Mouse (Mus musculus) kidney, adult 2 months (tissue): ENCODE data around the gene Dact2. TPM values are rescaled to one million over a fixed set of nuclear protein-coding genes. Genes with fewer than 3 reads are reported as not detected.

Experiments used
- DNase-seq: peaks from one replicate; pipeline ENCODE4 v3.0.0; 2021
- H3K27ac ChIP-seq: fragments of 200-500 bp; 2 replicates; pipeline ENCODE4 v1.5.1; 2012; ENCODE audit warnings: low read depth, low read length, control low read depth, inconsistent platforms; ENCODE audit not compliant: insufficient read depth
- H3K27me3 ChIP-seq: fragments of 200-500 bp; replicated peaks from 2 replicates; pipeline ENCODE4 v1.6.1; 2012; ENCODE audit warnings: mild to moderate bottlenecking, moderate library complexity, low read length, inconsistent platforms; ENCODE audit not compliant: control insufficient read depth, insufficient read depth
- H3K36me3 ChIP-seq: fragments of 200-500 bp; 2 replicates; pipeline ENCODE4 v1.6.1; 2012; ENCODE audit warnings: mild to moderate bottlenecking, moderate library complexity, low read length, inconsistent platforms; ENCODE audit not compliant: control insufficient read depth, insufficient read depth
- H3K4me1 ChIP-seq: fragments of 200-500 bp; 2 replicates; pipeline ENCODE4 v1.6.1; 2011; ENCODE audit warnings: low read length; ENCODE audit not compliant: control insufficient read depth, insufficient read depth
- H3K4me3 ChIP-seq: fragments of 200-500 bp; 2 replicates; pipeline ENCODE4 v1.5.1; 2011; ENCODE audit warnings: mild to moderate bottlenecking, low read depth, low read length, control low read depth; ENCODE audit not compliant: insufficient read depth
- CTCF ChIP-seq: fragments of 200-500 bp; conservative IDR thresholded peaks from 2 replicates; pipeline ENCODE4 v1.5.1; 2011; ENCODE audit warnings: low read depth, mild to moderate bottlenecking, control low read depth, low read length, moderate library complexity, mixed read lengths; ENCODE audit not compliant: insufficient read depth, insufficient read length
- POLR2A ChIP-seq: fragments of 200-500 bp; IDR thresholded peaks from one replicate; pipeline ENCODE4 v1.6.1; 2011; ENCODE audit warnings: low read depth, low read length, control low read depth
- WGBS: fragments of 180-500 bp; shearing (Covaris S2); methylation state at CpG from one replicate; pipeline ENCODE4 v1.1.7; 2018; 5-methylcytosine and 5-hydroxymethylcytosine counted together
- polyA plus RNA-seq: library from polyadenylated mRNA; depleted of rRNA; stranded (reverse); fragments of >200 nt; gene quantifications from 2 replicates; pipeline ENCODE4 v1.2.3, GENCODE M21; 2012

The Dact2 gene
- polyA plus RNA-seq, 1 experiment, result 24.2 TPM

DNA sequence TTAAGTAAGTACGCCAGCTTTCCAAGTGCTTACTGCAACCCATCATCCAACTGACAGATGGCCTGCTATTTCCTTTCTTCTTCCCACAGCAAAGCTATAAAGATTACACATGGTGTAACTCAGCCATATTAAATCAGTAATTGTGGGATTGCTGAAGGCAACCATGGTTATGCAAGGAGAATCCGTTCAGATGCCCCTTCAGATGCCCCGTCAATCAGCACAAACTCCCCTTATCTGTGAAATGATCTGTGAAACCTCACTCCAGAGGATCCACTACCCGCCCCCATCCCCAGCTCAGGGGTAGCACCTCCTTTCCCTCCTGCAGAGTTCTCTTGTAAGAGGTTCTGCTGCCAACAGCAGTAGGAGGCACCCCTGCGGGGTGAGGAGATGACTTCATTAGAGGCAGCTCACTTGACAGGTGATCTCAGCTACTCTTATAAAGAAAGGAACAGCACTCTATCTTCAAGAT lies 3.0 kb upstream of the Dact2 start:
- TF ChIP-seq CTCF (no peak), POLR2A (no peak)

DNA sequence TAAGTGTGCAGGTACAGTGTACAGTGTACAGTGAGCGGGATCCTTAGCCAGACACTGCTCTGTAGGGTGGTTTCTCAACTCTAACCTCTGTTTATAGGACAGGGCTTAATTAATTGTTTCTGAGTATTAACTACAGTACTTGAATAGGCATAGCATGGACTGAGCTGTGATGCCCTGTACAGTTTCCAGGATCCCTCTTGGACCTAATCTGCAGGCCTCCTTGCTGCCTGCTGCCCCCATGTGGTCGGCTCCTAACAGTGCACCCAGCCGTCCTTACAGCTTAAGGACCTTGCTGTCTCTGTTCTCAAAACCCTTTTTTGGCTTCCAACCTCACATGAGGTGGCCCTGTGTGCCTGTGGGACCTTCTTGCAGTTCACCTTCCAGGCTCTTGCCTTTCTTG lies 2.0 kb upstream of the Dact2 start:
- H3K27me3 ChIP-seq, result no peaks in the 10 kb centered on the region
- peaks cover 2% of the 10 kb centered on the region; the same call in 1 of the 2 replicates for H3K4me1 ChIP-seq
- DNase-seq, result peak; percentile 77
- no peaks in the 10 kb centered on the region for H3K36me3 ChIP-seq
- H3K4me3 ChIP-seq, result no peak overlapping the region
- no peak overlapping the region for H3K27ac ChIP-seq
- TF ChIP-seq POLR2A, result no peak
- peak; percentile 98 for TF ChIP-seq CTCF
- WGBS, result 32% methylated on average over 3 of the region's 3 CpGs

More for the DNA sequence above, 3.0 kb upstream of the Dact2 start:
- Histone ChIP-seq H3K27ac (no peak overlapping the region), H3K4me1 (no peaks in the 10 kb centered on the region), H3K27me3 (no peaks in the 10 kb centered on the region), H3K36me3 (no peaks in the 10 kb centered on the region), H3K4me3 (no peak overlapping the region)
- WGBS, result 46% methylated on average over 5 of the region's 5 CpGs
- DNase-seq, result no peak

DNA sequence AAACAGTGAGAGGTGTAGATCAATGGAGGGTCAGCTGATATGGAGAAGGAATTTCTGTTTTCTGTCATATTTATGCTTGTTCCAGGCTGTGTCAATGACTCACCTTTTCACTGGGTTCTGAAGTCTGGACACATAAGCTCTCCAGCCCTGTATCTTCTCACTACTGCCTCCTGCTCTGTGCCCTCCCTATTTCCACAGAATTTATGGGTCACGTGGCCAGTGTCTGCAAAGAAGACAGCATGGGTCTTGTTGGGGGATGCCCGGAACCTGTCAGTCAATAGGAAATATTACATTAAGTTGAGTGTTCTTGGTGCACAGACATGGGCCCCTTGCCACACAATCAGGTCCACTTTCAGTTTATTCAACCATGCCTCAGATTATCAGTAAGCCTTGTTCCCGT lies 1.1 kb upstream of the Dact2 start:
- no peaks in the 10 kb centered on the region for H3K27me3 ChIP-seq
- no peaks in the 10 kb centered on the region for H3K36me3 ChIP-seq
- 76% methylated on average over 3 of the region's 3 CpGs for WGBS
- DNase-seq, result no peak
- H3K4me1 ChIP-seq, result peaks cover 6% of the 10 kb centered on the region
- no peak overlapping the region for H3K4me3 ChIP-seq
- no peak overlapping the region for H3K27ac ChIP-seq
- TF ChIP-seq POLR2A (no peak), CTCF (no peak)

DNA sequence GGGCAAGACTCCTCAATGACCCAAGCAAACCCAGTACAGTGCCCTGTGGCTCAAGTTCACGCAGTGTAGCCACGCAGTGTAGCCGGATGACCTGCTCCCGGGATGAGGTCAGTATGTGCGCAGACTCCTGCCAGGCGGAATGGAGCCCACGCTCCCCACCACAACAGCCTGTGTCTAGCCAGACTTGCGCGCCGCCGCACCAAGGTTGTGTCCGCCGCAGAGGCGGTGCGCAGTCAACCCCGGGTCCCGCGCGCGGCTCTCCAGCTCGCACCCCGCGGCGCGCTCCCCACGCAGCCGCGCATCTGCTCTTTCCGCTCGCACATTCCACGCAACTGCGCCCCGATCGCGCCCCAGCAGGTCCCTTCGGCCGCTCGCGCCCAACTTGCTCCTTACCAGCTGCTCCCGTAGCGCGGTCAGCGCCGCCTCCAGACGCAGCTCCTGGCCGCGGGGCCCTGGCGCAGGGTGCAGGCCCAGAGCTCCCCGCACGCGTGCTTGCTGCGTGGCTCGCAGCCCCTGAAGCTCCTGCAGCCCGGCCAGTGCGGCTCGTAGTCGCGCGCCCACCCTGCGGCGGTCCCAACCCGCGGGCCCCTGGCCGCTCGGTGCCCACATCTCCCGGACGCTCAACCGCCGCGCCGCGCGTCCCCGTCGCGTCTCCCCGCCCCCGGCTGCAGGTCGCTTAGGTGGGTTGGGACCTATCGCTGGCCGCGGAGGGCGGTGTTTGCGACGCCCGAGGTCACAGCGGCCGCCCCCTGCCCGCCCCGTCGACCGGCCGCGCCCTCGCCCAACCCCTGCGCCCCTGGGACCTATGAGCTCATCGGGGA lies 773 bp downstream of the Dact2 start:
- Histone ChIP-seq H3K4me3 (peak overlapping the region; percentile 80), H3K36me3 (no peaks in the 10 kb centered on the region), H3K27me3 (no peaks in the 10 kb centered on the region), H3K4me1 (peaks cover 9% of the 10 kb centered on the region), H3K27ac (peak overlapping the region; percentile 49)
- peak; percentile 83 for DNase-seq
- TF ChIP-seq POLR2A (no peak), CTCF (no peak)
- WGBS, result 2% methylated on average over 97 of the region's 97 CpGs

DNA sequence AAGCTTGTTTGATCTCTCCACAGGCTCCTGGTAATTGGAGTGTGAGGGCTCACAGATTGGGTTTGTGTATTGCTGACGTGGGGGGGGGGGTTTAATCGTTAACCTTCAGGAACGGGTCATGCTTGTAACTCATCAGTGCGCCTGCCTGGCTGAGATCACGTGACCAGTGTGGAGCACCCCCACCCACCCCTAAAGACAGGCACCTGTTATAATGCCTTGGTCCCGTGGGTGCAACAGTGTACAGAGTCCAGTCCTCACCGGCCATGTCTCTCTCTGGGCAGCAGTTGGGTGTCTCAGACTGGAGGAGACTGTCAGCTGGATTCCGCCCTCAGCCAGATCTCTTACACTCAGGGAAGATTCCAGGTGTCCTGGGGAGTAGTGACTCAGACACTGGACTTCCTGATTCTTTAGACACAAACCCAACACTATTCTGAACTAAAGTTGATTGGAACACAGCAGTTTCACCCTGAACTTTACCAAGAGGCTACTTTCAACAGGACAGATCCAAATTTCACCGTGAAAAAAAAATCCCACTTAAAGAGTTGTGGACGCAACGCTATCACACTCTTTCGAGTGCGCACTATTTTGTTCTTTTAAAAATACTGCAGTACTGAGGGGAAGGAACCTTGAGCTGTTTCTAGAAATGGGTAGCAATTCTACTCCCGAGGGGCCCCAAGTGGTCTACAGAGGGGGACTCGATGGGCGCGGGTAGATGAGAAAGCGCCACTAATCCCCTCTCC lies 1.6 kb downstream of the Dact2 start:
- H3K27me3 ChIP-seq, result no peaks in the 10 kb centered on the region
- H3K27ac ChIP-seq, result peak overlapping the region; percentile 49
- peak; percentile 93 for DNase-seq
- no peaks in the 10 kb centered on the region for H3K36me3 ChIP-seq
- TF ChIP-seq POLR2A, result peak; percentile 84
- no peak for TF ChIP-seq CTCF
- WGBS, result 6% methylated on average over 18 of the region's 18 CpGs
- H3K4me1 ChIP-seq, result peaks cover 9% of the 10 kb centered on the region
- peak overlapping the region; percentile 80 for H3K4me3 ChIP-seq

DNA sequence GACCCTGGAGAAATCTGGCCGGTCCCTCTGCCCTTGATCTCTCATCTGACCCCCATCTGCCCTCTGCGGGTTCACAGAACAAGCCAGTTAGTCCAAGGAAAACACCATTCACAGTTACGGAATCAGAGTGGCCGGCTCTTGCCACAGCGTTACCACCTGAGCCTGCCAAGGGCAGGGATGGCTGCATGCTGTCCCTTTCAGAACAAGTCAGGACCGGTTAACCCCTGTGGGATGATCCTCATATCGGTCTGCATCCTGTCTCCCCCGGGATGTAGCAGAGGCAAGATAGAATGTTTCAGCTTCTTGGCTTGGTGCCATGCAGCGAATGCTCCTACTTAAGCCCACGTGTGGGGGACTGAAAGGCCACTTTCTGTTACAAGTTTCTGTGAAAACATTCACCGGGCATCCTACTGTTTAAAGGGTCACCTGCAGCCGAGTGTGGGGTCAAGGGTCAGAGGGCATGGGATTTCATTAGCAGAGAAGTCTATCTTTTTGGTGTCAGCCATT lies 2.8 kb downstream of the Dact2 start:
- TF ChIP-seq CTCF (no peak), POLR2A (no peak)
- Histone ChIP-seq H3K27me3 (no peaks in the 10 kb centered on the region), H3K27ac (peak overlapping the region; percentile 19; the same call in 1 of the 2 replicates), H3K4me3 (no peak overlapping the region), H3K36me3 (no peaks in the 10 kb centered on the region), H3K4me1 (peaks cover 9% of the 10 kb centered on the region)
- DNase-seq, result peak; percentile 61
- WGBS, result 10% methylated on average over 12 of the region's 12 CpGs

DNA sequence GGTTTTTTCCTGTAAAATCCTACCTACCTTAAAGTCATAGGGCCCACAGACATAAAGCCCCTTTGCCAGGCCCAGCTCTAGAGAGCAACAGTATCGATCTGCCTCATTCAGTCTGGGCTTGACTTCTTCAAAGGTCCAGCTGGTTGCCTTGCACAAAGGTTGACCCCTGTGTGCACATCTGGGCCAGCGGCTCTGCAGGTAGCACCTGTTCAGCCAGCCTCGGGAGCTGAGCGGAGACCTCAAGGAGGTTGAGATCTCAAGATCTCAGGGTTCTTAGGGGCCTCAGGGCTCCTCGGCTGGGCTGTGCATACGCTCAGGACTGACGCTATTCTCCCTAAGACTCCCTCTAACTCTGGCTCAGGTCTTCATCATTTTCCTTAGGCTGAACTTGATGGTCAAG lies 3.9 kb downstream of the Dact2 start:
- Histone ChIP-seq H3K27me3 (no peaks in the 10 kb centered on the region), H3K36me3 (no peaks in the 10 kb centered on the region), H3K27ac (no peak overlapping the region), H3K4me1 (peaks cover 9% of the 10 kb centered on the region), H3K4me3 (no peak overlapping the region)
- 76% methylated on average over 7 of the region's 7 CpGs for WGBS
- no peak for DNase-seq
- TF ChIP-seq CTCF (no peak), POLR2A (no peak)
